In genomic region chr10:122985252-122985514, GRCm38 (mm10) we compare ENCODE assay signal across 8 mouse cellular contexts.
A peak's percentile ranks its signal among the peaks of the same experiment; 100 is the strongest.
DNase-seq lines count a peak whose midpoint lies in the region; ATAC-seq and TF ChIP-seq lines count a peak whose summit lies in the region.

No protein-coding gene starts in this region.

- no peaks in the 10 kb centered on the region for H3K27me3 ChIP-seq in heart, postnatal 0 days (ENCODE audit: control insufficient read depth, insufficient read depth, low read length)
- no peaks in the 10 kb centered on the region for H3K27me3 ChIP-seq in midbrain, embryonic 15.5 days (replicated peaks)

- peak overlapping the region; percentile 85 for H3K4me2 ChIP-seq in heart, postnatal 0 days (ENCODE audit: low read depth, low read length)
- peak overlapping the region; percentile 65 for H3K4me2 ChIP-seq in midbrain, embryonic 15.5 days

- no peak for TF ChIP-seq EP300 in heart, postnatal 0 days (IDR thresholded peaks at IDR 0.05; ENCODE audit: low read depth)

- H3K27ac ChIP-seq in heart, postnatal 0 days (ENCODE audit: low read depth), result peak overlapping the region; percentile 100
- H3K27ac ChIP-seq in midbrain, embryonic 15.5 days, result peak overlapping the region; percentile 99

- 0 out of 2 replicates have a peak, but pooled peaks have one; percentile 0 for ATAC-seq in frontal cortex, adult (ENCODE audit: low TSS enrichment)
- 0 out of 2 replicates have a peak, but pooled peaks have one; percentile 1 for ATAC-seq in heart, postnatal 0 days (ENCODE audit: insufficient read depth, low read depth)
- peak; percentile 8 for ATAC-seq in midbrain, embryonic 15.5 days (replicated peaks)

- H3K4me1 ChIP-seq in heart, postnatal 0 days (ENCODE audit: control insufficient read depth, insufficient read depth), result peaks cover 28% of the 10 kb centered on the region
- H3K4me1 ChIP-seq in midbrain, embryonic 15.5 days, result peaks cover 35% of the 10 kb centered on the region

- peak overlapping the region; percentile 99 for H3K9ac ChIP-seq in heart, postnatal 0 days (replicated peaks; ENCODE audit: low read depth, low read length)
- peak overlapping the region; percentile 89 for H3K9ac ChIP-seq in midbrain, embryonic 15.5 days

- H3K4me3 ChIP-seq in heart, postnatal 0 days (ENCODE audit: low read depth, low read length), result peak overlapping the region; percentile 97
- H3K4me3 ChIP-seq in midbrain, embryonic 15.5 days, result peak overlapping the region; percentile 92

- WGBS in heart, postnatal 0 days, result 0% methylated on average over 37 of the region's 37 CpGs
- WGBS in midbrain, embryonic 15.5 days, result under 1% methylated on average over 37 of the region's 37 CpGs

- DNase-seq in frontal cortex, postnatal 14 days (ENCODE audit: low spot score in 2 of 2), result no peak
- peak; percentile 80 for DNase-seq in 3134 (ENCODE audit: extremely low read depth, insufficient read length, low spot score)
- peak; percentile 36 for DNase-seq in c-Kit-negative CD71-positive TER-119-positive erythroid progenitor cells, embryonic 14.5 days (ENCODE audit: low read depth, low spot score)
- DNase-seq in heart, postnatal 0 days (ENCODE audit: low spot score), result no peak
- DNase-seq in liver, result peak; percentile 57
- DNase-seq in T-cell, adult 2 months (ENCODE audit: low spot score), result no peak

- H3K9me3 ChIP-seq in heart, postnatal 0 days (replicated peaks; ENCODE audit: control insufficient read depth, low read length), result no peaks in the 10 kb centered on the region
- no peaks in the 10 kb centered on the region for H3K9me3 ChIP-seq in midbrain, embryonic 15.5 days

- H3K36me3 ChIP-seq in heart, postnatal 0 days (replicated peaks; ENCODE audit: control insufficient read depth, insufficient read depth, low read length), result 0 out of 2 replicates have a peak, but pooled peaks cover 8% of the 10 kb centered on the region
- H3K36me3 ChIP-seq in midbrain, embryonic 15.5 days (replicated peaks), result no peaks in the 10 kb centered on the region

- no peak for TF ChIP-seq CTCF in heart, postnatal 0 days (IDR thresholded peaks at IDR 0.05; ENCODE audit: low read depth)

Comparison
In these comparisons a context has a peak if more than half of its experiments do, and no peak if none do; other contexts are left out.
1. DNase-seq: peak in 3134 (single experiment), c-Kit-negative CD71-positive TER-119-positive erythroid progenitor cells, embryonic 14.5 days (single experiment) and liver (single experiment); none in frontal cortex, postnatal 14 days (0 of 2), heart, postnatal 0 days (single experiment) and T-cell, adult 2 months (single experiment).
2. Peak in every context shown above with its lines, with median percentiles within 50 percentile points of each other: ATAC-seq.